Mouse (Mus musculus) spleen, adult 12 weeks (tissue): ENCODE measurements around the gene Cntn5.

Experiments used
- DNase-seq: peaks from one replicate; pipeline ENCODE4 v3.0.0; 2022; ENCODE audit warnings: low spot score

Cntn5 gene

DNA sequence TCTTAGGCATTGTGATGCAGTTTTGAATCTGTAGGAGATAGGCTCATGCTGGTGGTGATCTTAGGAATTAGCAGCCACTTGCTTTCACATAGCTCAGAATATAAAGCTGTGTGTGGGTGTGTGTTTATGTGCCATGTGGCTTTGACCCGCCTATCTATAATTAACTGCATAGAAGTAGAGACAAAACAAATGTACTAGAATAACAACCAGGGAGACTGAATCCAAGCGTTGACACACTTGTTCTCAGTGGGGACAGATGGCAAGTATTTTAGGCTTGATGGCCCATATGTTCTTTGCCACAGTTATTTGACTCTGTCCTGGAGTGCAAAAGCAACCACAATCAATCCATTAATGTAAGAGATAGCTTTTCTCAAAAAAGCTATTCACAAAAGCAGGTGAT is 678.6 kb downstream of the Cntn5 start:
- DNase-seq = no peak

DNA sequence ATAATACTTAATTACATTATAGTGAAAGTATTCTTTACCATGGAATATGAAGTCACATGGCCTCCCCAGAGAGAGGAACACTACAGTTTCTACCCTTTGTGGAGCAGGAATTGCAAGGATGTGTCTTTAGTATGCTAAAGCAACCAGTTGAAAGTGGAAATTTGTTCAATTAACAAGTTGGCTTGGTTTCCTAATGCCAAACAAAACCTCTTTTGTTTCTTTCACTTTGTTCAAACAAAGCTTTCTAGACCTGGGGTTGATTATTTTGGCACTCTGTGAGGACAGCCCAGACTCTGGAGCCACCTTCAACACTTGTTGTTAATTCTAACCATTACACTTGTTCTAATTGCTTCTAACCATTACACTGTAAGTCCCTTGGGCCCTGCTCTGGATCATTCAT is 718.5 kb downstream of the Cntn5 start:
- no peak for DNase-seq

DNA sequence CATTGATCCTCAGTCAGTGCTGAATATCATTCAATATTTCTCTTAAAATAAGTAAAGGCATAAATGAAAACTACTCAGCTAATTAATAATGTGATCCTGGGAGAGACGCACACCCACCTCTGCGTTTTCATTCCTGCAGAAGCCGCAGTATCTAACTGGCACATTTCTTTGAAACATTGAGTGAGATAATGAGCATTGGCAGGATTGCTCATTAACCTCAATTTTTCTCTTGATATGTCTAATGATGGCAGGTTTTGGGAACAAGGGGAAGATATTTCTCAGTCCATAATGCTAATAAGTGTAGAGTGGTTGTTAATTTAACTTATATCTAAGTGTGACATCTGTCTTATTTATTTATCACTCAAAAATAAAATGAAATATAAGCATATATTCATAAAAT is 734.0 kb downstream of the Cntn5 start:
- DNase-seq = no peak

DNA sequence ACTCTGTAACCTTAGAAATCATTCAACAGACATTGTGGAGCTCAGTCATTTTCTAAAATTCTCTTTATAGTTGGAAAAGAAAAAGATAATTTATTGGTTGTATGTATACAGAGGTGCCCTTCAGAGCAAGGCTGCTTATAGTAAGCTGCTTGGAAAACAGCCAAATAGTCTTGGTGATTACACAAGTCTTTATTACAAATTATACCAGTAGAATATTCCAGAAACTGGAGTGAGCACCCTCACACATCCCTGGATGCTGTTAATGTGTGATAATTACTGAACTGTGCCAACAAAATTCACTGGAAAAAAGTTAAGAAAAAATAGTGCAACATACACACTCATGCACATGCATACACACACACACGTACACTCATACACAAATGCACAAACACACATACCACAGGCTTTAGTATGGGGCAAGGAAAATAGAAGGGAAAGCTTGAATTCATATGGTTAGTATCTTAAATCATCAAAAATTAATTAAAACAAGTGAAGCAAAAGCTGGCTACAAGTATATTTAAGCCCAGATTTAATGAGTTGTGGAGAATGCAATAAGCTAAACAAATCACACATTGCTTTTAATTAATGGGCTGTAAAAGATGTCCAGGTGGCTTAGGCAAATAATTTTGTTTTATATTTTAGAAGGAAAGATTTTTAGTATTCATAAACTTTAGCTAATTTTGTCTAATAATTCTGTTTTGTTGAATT is 783.1 kb downstream of the Cntn5 start:
- DNase-seq = no peak

DNA sequence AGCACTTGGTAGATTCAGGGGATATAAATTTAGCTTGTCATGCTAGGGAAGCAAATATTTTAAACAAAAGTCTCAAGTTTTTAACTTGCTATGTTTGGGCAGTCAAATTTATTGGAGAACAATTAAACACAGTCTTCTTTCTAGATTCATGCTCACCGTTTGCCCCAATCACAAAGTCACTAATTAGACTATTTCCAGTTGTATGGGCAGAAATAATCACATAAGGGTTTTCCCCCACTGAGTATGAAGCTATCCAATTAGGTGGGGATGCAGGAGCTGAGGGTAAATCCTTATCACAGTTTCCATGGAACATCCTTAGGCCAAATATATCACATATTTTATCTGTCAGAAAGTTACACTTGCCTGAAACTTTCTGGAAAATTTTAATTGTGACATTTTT is 788.0 kb downstream of the Cntn5 start:
- no peak for DNase-seq

DNA sequence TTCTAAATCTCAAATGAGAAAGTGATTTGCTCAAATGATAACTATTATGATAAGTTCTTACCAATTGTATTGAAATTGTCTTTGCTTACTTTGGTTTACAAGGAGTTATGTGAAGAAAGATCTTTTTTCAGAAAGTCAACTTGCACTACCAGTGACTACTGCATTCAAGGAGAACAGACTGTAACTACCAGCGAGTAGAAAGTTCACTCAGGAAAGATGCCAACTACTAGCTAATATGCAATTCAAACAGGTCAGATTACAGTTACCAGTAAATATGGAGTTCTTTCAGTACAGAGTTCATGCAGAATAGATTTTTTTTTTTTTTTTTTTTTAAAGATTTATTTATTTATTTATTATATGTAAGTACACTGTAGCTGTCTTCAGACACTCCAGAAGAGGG is 795.4 kb downstream of the Cntn5 start:
- no peak for DNase-seq

DNA sequence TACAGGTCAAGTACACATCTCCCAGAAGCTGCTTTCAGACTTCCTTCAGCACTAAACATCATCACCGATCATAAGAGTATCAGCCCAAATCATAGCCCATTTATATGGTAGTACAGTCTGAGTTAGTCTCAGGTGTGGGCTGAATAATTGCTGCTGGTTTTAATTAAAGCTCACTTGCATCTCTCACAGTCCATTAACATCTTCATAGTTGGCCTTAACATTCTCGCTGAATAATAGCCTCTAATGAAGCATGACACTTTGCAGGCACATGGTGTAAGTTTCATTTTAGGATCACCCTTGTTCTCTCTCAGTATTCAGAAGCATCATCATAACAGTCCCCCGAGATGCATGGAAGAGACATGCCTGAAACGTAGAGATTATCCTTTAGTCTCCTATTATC is 796.7 kb downstream of the Cntn5 start:
- no peak for DNase-seq

DNA sequence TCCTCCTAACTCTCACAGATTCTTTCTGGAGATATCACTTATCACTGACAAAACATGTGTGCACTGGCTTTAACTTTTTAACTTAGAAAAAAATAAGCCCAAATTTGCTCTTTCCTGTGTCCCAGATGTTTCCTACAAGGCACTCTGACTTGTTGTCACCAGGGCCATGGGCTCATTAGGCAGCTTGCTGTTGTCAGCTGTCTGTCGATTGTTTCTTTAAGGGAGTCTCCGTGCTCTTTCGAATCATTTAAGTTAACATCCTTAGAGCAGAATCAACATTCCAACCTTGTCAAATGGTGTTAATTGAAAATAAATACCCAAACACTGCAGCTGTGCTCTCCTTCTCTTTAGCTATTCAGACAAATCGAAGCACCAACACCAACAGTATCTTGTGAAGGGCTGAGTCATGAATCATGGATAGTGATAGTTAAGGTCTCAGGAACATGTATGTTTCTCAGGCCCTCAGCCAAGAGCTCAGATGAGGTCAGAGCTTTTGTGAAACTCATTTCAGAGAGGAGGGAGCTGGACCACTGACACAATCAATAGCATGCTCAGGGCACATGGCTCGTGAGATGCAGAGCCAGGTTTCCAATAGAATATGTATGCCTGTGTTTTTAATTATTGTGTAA is 802.6 kb downstream of the Cntn5 start:
- no peak for DNase-seq

DNA sequence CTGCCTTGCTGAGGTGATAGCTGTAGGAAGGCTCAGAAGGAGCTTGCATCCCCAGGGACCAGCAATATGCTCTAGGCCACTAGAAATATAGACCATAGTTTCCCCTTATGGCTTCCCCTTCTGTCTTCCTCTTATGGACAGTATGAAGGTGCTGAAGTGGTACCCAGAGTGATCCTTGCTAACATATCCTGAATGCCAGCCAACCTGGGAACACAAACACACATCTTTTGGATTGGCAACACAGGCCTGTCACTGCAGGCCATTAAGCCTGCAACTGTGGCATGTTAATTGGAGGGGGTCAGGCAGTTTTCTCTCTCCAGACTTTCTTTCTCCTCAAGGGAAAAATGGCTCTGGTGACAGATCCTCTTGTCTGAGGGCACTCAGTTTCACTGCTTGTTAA is 828.3 kb downstream of the Cntn5 start:
- DNase-seq = no peak

DNA sequence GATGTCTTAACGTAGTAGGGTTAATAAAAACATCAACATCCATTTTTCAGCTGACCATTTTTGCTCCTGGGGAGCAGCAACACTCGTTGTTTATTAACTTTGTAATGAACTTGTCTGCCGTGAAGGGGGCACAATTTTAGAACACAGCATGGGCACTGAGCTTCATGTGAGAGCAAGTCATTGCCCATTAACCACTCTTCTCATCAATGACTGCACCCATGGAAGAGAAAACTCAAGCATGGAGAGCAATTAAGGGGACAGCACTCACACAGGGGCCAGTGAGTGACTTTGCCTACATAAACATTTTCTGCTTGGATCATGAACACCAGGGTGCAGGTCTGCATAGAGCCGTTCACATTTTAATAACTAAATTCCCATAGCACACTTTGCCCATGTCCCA is 831.2 kb downstream of the Cntn5 start:
- DNase-seq = no peak

DNA sequence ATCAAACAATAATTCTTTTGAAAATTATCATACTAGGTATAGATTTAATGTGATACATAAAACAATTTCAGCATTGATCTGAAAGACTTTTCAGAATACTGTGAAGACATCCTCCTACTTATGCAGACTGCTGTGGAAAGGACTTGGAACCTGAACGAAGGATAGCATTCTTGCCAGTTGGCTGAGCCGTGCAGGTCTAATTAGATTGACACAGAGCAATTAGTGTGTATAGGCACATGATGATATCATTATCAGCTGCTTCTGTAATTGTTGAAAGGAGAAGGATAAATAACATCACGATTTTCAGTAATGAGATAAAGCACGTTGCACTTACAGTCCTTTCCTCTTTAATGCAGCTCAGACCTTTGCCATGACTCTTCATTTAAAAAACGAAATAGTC is 831.7 kb downstream of the Cntn5 start:
- no peak for DNase-seq

DNA sequence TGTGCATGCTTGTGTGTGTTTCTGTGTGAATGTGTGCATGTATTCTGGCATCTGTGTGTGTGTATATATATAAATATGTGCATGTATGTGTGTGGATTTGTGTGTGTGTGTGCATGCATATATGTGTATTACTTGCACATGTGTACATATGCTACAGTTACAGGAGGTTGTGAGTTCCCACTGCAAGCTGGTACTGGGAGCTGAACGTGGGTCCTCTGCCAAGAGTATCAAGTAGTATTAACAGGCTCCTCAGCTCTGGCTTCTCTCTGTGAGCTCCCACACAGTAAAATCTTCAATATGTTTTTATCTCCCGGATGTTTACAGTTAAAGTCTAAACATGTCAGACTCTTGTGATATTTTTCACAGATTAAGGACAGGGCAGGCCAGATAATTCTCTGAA is 833.3 kb downstream of the Cntn5 start:
- DNase-seq = no peak

DNA sequence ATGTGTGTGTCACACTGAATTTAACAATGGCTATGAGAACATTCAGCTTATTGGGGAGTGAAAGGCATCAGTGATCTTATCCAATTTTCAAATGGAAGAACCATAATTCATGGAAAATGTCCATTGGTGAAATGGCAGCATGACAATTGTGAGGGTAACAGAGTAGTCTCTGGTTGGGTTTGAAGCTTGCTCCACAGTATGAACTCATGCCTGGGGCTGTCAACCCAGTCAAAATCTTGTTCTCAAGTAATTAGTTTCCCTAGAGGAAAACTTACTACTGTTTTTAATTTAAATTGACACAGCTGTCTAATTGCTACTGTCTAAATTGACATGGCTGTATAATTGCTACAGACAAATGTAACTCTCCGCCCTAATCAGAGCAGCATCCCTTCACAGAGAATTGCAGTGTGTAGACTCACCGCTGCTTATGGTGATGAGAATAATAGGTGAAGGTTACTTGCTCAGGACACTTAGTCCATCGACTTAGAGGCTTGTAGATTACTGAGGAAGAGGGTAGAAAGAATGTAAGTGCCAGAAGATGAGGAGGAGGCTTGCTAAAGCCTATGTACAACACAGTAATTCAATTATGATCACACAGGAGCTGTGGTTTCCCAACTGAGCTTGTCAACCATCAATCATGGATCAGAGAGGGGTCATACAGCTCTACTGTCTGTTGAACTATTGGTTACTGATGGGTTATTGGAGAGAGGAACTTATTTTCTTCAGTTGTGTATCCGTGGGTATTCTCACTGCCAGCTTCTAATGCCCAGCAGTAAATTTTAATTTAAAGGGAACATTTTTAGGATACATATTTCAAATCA is 859.4 kb downstream of the Cntn5 start:
- no peak for DNase-seq

DNA sequence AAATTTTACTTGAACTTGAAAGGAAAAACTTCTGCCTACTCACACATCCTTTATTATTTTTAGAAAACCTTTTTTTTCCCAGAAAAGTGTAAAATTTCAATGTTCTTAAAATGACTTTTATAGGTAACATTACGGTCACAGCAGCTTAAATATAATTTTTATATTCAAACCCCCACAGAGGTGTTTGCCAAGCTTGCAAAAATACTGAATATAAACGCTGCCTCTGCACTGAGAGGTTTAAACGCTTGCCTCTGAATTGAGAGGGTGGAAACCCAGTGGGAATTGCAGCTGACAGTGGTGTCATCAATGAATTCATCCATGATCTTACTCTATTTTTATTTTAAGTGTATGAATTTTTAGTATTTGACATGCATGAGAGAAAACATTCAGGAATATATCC is 861.6 kb downstream of the Cntn5 start:
- DNase-seq = no peak

DNA sequence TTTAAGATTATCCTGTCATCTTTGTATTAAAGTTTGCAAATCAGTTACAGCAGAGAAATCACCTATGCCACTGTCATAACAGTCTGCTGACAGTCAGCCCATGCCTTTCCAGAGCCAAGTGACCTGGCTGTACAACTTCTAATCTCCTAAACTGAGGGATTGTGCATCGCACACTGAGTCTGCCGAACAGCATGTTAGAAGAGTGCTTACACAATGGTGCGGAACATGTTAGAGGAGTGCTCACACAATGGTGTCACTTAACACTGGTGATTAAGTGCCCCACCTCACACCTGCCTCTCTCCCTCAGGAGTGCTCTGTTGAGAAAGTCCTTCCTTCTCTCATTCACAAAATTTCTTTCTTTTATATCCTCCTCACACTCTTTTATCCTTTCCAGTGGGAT is 889.4 kb downstream of the Cntn5 start:
- DNase-seq = no peak

DNA sequence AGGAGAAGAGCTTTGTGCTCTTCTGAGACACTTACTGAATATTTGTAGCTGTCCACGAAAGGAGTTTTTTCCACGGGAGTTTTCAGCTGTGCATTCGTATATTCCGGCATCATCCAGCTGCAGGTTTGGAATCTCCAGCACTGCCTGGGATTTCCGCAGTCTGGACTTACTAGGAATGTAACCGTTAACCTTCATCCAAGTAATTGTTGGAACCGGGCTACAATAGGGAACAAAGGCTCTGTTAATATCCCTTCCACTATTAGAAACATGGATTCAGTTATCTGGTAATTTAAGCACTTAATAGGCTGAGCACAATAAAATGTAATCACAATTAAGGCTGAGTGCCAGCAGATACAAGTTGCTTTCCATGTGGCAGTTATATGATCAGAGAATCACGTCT is 920.5 kb downstream of the Cntn5 start:
- DNase-seq = no peak

DNA sequence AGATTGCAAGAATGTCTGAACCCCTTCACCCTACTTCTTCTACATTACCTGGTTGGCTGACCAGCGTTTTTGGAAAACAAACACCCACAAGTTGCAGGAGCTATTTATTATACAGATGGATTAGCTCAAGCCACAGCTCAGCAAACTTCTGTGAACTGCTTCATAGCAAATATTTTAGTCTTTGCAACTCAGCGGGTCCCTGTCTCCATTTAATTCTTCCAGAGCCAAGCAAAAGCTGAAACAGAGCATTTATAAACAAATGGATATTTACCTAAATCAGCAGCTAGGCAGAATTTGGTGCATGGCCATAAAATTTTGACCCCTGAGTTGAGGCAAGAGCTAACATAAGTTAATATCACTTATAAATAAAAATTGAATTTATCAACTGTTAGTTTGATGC is 921.4 kb downstream of the Cntn5 start:
- DNase-seq = no peak

DNA sequence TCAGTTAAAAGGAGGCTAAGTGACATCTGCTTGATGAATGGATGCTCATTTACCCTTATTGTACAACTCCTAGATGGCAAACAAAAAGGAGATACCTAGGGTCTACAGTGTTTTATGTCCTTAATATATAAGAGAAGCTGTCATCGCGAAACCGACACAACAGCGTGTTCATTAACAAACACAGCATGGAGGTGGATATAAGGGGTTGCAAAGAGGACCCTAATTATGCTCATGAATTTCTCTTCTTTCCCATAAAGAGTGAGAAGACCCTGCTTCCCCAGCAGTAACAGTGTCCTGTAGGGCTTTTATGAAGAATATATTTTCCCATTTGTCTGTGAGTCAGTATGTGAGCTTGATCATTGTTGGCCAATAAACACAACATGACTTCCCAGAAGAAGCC is 939.2 kb downstream of the Cntn5 start:
- no peak for DNase-seq

DNA sequence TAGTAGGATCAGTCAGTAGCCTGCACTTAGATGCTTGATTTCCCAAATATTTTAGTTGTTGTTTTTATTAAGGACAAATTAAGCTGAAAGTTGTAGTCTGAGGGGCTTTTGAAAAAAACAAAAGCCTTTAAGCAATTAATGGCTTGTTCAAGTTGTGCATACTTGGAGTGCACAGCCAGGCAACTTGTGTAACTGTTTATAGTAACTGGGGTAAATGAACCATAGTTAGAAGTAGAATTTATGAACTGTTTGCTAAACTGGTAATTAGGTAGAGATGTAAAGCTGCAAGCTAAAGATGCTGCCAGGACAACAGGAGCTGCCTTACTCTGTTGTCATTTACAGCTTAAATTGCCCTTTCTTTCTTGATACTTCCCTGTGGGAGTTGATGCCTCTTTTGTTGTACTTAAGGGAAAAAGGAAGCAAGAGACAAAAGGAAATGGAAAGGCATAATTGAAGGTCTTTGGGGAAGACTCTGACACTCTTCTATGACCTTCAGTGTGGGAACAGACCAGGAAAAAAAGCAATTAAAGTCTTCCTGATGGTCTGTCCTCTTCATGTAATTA is 943.9 kb downstream of the Cntn5 start:
- no peak for DNase-seq

DNA sequence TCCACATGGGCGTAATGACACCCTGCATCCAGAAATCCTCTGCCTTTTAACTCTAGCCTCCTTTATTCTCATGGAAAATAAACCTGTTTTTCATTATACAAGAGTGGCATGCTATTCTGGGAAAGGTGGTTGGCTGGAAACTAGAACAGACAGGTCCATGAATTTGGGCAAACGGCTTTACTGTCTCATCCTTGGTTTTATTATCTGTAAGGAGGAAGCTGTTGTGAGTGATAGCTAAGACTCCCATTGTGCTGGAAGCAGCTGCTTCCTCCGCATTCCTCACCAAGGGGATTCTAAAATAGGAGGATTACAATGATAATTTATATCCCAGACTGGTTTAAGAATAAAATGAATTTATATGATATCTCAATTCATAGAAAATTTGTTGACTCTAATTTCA is 955.2 kb downstream of the Cntn5 start:
- no peak for DNase-seq

DNA sequence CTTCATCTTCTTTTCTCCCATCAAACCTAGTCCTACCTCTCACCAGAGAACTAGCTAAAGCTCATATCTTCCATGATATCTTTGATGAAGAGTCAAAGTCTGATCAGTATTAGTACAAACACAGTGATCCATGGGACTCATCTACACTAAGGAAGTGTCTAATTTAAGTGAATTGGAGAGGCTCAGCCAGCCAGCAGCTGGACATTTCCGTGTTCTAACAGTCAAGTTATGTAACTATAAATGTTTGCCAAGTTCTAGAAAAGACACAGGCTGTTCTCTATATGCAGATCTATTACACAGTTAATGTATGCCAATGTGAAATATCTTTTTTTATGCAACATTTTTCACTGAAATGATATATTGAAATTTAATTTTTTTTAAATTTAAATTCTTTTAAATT is 959.7 kb downstream of the Cntn5 start:
- DNase-seq = no peak

DNA sequence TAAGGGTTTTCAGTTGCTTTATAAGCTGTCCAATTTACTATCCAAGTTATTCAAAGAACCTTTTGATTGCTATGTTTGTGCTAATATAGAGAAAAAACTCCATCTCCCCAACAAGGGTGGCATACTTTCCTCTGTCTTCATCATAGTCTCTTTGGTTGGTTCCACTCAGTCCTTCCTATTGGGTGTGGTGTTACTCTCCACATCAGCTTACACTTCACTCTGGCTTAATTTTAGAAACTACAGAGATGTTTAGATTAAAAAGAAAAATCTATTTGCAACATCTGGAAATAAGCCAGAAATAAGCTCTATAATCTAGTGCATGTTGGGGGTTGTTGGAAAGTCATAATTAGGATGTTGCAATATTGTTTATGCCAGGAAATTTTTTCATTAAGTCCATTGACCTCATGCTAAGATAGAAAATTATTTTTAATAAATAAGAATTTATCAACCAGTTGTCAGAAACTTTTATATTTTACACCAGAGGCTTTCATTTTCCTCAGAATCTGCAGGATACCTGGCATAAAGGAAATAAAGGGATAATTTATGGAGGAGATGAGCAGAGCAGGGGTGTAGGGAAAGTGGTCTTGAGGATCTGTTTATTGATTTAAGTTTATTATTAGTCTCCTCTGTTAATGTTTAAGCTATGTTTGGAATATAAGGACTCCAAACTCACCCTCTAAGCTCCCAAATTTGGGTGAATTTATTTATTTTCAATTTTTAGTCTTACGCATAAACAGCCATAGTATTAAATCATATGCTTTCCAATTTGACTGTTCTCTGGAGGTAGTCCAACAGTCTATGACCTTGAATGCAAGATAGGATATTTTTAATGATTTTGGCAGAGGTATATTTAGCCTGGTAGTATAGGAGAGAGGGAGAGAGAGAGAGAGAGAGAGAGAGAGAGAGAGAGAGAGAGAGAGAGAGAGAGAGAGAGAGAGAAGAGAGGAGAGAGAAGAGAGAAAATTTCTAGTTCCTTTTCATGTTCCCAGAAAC is 966.8 kb downstream of the Cntn5 start:
- DNase-seq = no peak
